Mouse (Mus musculus): ENCODE data around the gene Vegfb. TPM values are rescaled to one million over a fixed set of nuclear protein-coding genes. Genes with fewer than 3 reads are reported as not detected.
"Not testable (repeated sequence)": the region's sequence is repeated elsewhere in the genome, so short reads cannot be mapped to it uniquely, and the experiment has no call there.

Gene Vegfb
- total RNA-seq, 1 experiment = 10.0 TPM

GRCm38 (mm10) chr19:6994002-6994401 lies 6.6 kb upstream of the Vegfb start:
- H3K36me3 ChIP-seq (ENCODE audit: control insufficient read depth, insufficient read depth, low read length, poor library complexity, severe bottlenecking) = peaks cover 11% of the 10 kb centered on the region
- H3K9ac ChIP-seq (ENCODE audit: insufficient read depth, low read depth, low read length, poor library complexity, severe bottlenecking) = no peak overlapping the region
- no peaks in the 10 kb centered on the region for H3K9me3 ChIP-seq (ENCODE audit: control insufficient read depth, insufficient read depth, low read depth, low read length)
- no peak for TF ChIP-seq ZNF384 (IDR thresholded peaks at IDR 0.05; ENCODE audit: low read depth, low read length)
- in situ Hi-C loops (cut with MboI; ENCODE audit: low sequenced_read_pairs in 2 of 2, unreplicated experiment in 2 of 2) = no loop called here
- no peak for DNase-seq (ENCODE audit: low read depth, low spot score)
- no peak overlapping the region for H3K4me3 ChIP-seq (ENCODE audit: insufficient read depth in 1 of 2, low read depth in 1 of 2, low read length in 2 of 2, poor library complexity in 1 of 2, severe bottlenecking in 1 of 2)
- H3K27ac ChIP-seq (ENCODE audit: insufficient read depth, low read depth, low read length, poor library complexity, severe bottlenecking) = no peak overlapping the region
- H3K4me1 ChIP-seq (ENCODE audit: control insufficient read depth in 2 of 2, insufficient read depth in 2 of 2, low read length in 2 of 2, poor library complexity in 1 of 2) = peaks cover 4 to 25% of the 10 kb centered on the region in 2 experiments; a peak in 3 of 4 replicates

- peaks cover 4 to 25% of the 10 kb centered on the region in 2 experiments; a peak in 3 of 4 replicates for H3K4me1 ChIP-seq (ENCODE audit: control insufficient read depth in 2 of 2, insufficient read depth in 2 of 2, low read length in 2 of 2, poor library complexity in 1 of 2)
- H3K27ac ChIP-seq (ENCODE audit: insufficient read depth, low read depth, low read length, poor library complexity, severe bottlenecking) = peak overlapping the region; percentile 17; the same call in 1 of the 2 replicates
- TF ChIP-seq HCFC1 (IDR thresholded peaks at IDR 0.05; ENCODE audit: borderline replicate concordance, insufficient read depth, low read length) (no peak), CHD2 (IDR thresholded peaks at IDR 0.05; ENCODE audit: low read depth, low read length) (no peak), ZC3H11A (IDR thresholded peaks at IDR 0.05; ENCODE audit: borderline replicate concordance, low read depth, low read length) (no peak), MAFK (IDR thresholded peaks at IDR 0.05; ENCODE audit: insufficient read depth, low read depth, low read length) (no peak), ZNF384 (IDR thresholded peaks at IDR 0.05; ENCODE audit: low read depth, low read length) (no peak)
- H3K9ac ChIP-seq (ENCODE audit: insufficient read depth, low read depth, low read length, poor library complexity, severe bottlenecking) = peak overlapping the region; percentile 28; the same call in 1 of the 2 replicates
- H3K9me3 ChIP-seq (ENCODE audit: control insufficient read depth, insufficient read depth, low read depth, low read length) = no peaks in the 10 kb centered on the region
- no peak for DNase-seq (ENCODE audit: low read depth, low spot score)
- H3K4me3 ChIP-seq (ENCODE audit: insufficient read depth in 1 of 2, low read depth in 1 of 2, low read length in 2 of 2, poor library complexity in 1 of 2, severe bottlenecking in 1 of 2) = peak overlapping the region; percentile 29 to 71; a peak in 2 of 4 replicates
- peaks cover 5% of the 10 kb centered on the region; the same call in 1 of the 2 replicates for H3K36me3 ChIP-seq (ENCODE audit: control insufficient read depth, insufficient read depth, low read length, poor library complexity, severe bottlenecking)
- in situ Hi-C loops (cut with MboI; ENCODE audit: low sequenced_read_pairs in 2 of 2, unreplicated experiment in 2 of 2) = no loop called here
Measured at GRCm38 (mm10) chr19:6993011-6993770, 5.7 kb upstream of the Vegfb start.

GRCm38 (mm10) chr19:6992011-6992858 lies 4.8 kb upstream of the Vegfb start, which contains the start of gene Dnajc4:
Dnajc4 (minus strand) TSS chr19:6992572.
- Histone ChIP-seq H3K27ac (ENCODE audit: insufficient read depth, low read depth, low read length, poor library complexity, severe bottlenecking) (peak within 1 kb of the TSS; percentile 17; the same call in 1 of the 2 replicates), H3K4me3 (ENCODE audit: insufficient read depth in 1 of 2, low read depth in 1 of 2, low read length in 2 of 2, poor library complexity in 1 of 2, severe bottlenecking in 1 of 2) (peak within 1 kb of the TSS; percentile 61 to 71), H3K9me3 (ENCODE audit: control insufficient read depth, insufficient read depth, low read depth, low read length) (no peaks in the 10 kb centered on the region), H3K4me1 (ENCODE audit: control insufficient read depth in 2 of 2, insufficient read depth in 2 of 2, low read length in 2 of 2, poor library complexity in 1 of 2) (peaks cover 4 to 25% of the 10 kb centered on the region in 2 experiments; a peak in 3 of 4 replicates), H3K9ac (ENCODE audit: insufficient read depth, low read depth, low read length, poor library complexity, severe bottlenecking) (peak within 1 kb of the TSS; percentile 68), H3K36me3 (ENCODE audit: control insufficient read depth, insufficient read depth, low read length, poor library complexity, severe bottlenecking) (no peaks in the 10 kb centered on the region)
- TF ChIP-seq HCFC1 (IDR thresholded peaks at IDR 0.05; ENCODE audit: borderline replicate concordance, insufficient read depth, low read length) (no peak), ZC3H11A (IDR thresholded peaks at IDR 0.05; ENCODE audit: borderline replicate concordance, low read depth, low read length) (no peak), ZNF384 (IDR thresholded peaks at IDR 0.05; ENCODE audit: low read depth, low read length) (no peak), MAFK (IDR thresholded peaks at IDR 0.05; ENCODE audit: insufficient read depth, low read depth, low read length) (no peak), CHD2 (IDR thresholded peaks at IDR 0.05; ENCODE audit: low read depth, low read length) (no peak)
- in situ Hi-C loops (cut with MboI; ENCODE audit: low sequenced_read_pairs in 2 of 2, unreplicated experiment in 2 of 2) = no loop called here
- peak; percentile 98 for DNase-seq (ENCODE audit: low read depth, low spot score)

GRCm38 (mm10) chr19:6991166-6991565 lies 3.7 kb upstream of the Vegfb start:
- DNase-seq (ENCODE audit: low read depth, low spot score); H3K36me3 ChIP-seq (ENCODE audit: control insufficient read depth, insufficient read depth, low read length, poor library complexity, severe bottlenecking); H3K4me3 ChIP-seq (ENCODE audit: insufficient read depth in 1 of 2, low read depth in 1 of 2, low read length in 2 of 2, poor library complexity in 1 of 2, severe bottlenecking in 1 of 2); in situ Hi-C loops (cut with MboI; ENCODE audit: low sequenced_read_pairs in 2 of 2, unreplicated experiment in 2 of 2); H3K9me3 ChIP-seq (ENCODE audit: control insufficient read depth, insufficient read depth, low read depth, low read length); H3K9ac ChIP-seq (ENCODE audit: insufficient read depth, low read depth, low read length, poor library complexity, severe bottlenecking); H3K27ac ChIP-seq (ENCODE audit: insufficient read depth, low read depth, low read length, poor library complexity, severe bottlenecking): not testable (repeated sequence)
- H3K4me1 ChIP-seq (ENCODE audit: control insufficient read depth in 2 of 2, insufficient read depth in 2 of 2, low read length in 2 of 2, poor library complexity in 1 of 2) = peaks cover 4 to 26% of the 10 kb centered on the region in 2 experiments; a peak in 3 of 4 replicates
